Mouse (Mus musculus) lung, embryonic 16.5 days (tissue): ENCODE data around the gene Gpr155. TPM values are rescaled to one million over a fixed set of nuclear protein-coding genes. Genes with fewer than 3 reads are reported as not detected.
A peak's percentile ranks its signal among the peaks of the same experiment; 100 is the strongest.

Experiments
- ATAC-seq: fragments of 200-750 bp; cut with Nextera tagmentation; 2 replicates; pipeline ENCODE4 v1.8.0; 2017; ENCODE audit warnings: low read depth, mild to moderate bottlenecking, moderate library complexity
- H3K27ac ChIP-seq: fragments of 300-500 bp; sonication (generic); 2 replicates; pipeline ENCODE4 v1.5.1; 2014; ENCODE audit warnings: mild to moderate bottlenecking, control low read depth, low read length
- H3K27me3 ChIP-seq: fragments of 300-500 bp; sonication (generic); 2 replicates; pipeline ENCODE4 v1.6.1; 2014; ENCODE audit warnings: low read depth, low read length, mixed read lengths; ENCODE audit not compliant: control insufficient read depth, insufficient read depth
- H3K36me3 ChIP-seq: fragments of 300-500 bp; sonication (generic); 2 replicates; pipeline ENCODE4 v1.6.1; 2014; ENCODE audit warnings: low read length; ENCODE audit not compliant: control insufficient read depth, insufficient read depth
- H3K4me1 ChIP-seq: fragments of 300-500 bp; sonication (generic); replicated peaks from 2 replicates; pipeline ENCODE4 v1.6.1; 2014; ENCODE audit warnings: low read length, mixed read lengths; ENCODE audit not compliant: control insufficient read depth, insufficient read depth
- H3K4me2 ChIP-seq: fragments of 300-500 bp; sonication (generic); 2 replicates; pipeline ENCODE4 v1.6.1; 2014; ENCODE audit warnings: low read depth, low read length, control low read depth
- H3K4me3 ChIP-seq: fragments of 300-500 bp; sonication (generic); 2 replicates; pipeline ENCODE4 v1.5.1; 2014; ENCODE audit warnings: mild to moderate bottlenecking, low read length, control low read depth
- H3K9ac ChIP-seq: fragments of 300-500 bp; sonication (generic); 2 replicates; pipeline ENCODE4 v1.6.1; 2014; ENCODE audit warnings: low read length, control low read depth
- H3K9me3 ChIP-seq: fragments of 300-500 bp; sonication (generic); 2 replicates; pipeline ENCODE4 v1.6.1; 2016; ENCODE audit warnings: low read length; ENCODE audit not compliant: control insufficient read depth
- WGBS: fragments of 180-500 bp; shearing (Covaris S2); extraction: QIAGEN DNeasy Blood & Tissue Kit; methylation state at CpG from one replicate; pipeline ENCODE4 v1.1.7; 2014; 5-methylcytosine and 5-hydroxymethylcytosine counted together
- polyA plus RNA-seq: library from polyadenylated mRNA; unstranded; fragments of >200 nt; fragmentation: Nextera tagmentation; extraction: Ambion mirVana; gene quantifications from 2 replicates; pipeline ENCODE4 v1.2.1, GENCODE M21; 2015

Gene Gpr155
- polyA plus RNA-seq, 1 experiment from 2014 or later = 6.3 TPM

DNA sequence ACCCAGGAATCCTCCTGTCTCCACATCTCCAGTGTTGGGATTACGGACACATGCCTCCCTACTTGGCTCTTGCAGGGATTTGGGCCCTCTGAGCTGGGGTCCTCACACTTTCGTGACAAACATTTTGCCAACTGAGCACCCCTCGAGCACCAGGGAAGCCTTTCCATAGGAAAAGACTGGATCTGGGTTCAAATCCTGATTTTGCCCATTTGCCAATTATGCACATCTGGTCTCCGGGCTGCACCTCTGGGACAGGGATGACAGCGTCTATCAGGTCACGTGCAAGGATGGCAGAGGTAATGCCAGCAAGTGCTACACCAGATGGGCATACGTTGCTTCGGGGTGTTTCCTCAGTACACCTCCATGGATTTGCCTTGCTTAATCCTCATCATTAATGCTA, 23.7 kb upstream of the Gpr155 start:
- Histone ChIP-seq H3K27ac (no peak overlapping the region), H3K4me1 (no peaks in the 10 kb centered on the region), H3K36me3 (no peaks in the 10 kb centered on the region), H3K4me2 (no peak overlapping the region), H3K9me3 (no peaks in the 10 kb centered on the region), H3K9ac (no peak overlapping the region), H3K27me3 (no peaks in the 10 kb centered on the region), H3K4me3 (no peak overlapping the region)
- no peak for ATAC-seq
- 91% methylated on average over 8 of the region's 8 CpGs for WGBS

- Histone ChIP-seq H3K4me1 (no peaks in the 10 kb centered on the region), H3K9me3 (no peaks in the 10 kb centered on the region), H3K4me3 (no peak overlapping the region), H3K36me3 (no peaks in the 10 kb centered on the region), H3K27me3 (no peaks in the 10 kb centered on the region), H3K4me2 (no peak overlapping the region), H3K9ac (no peak overlapping the region), H3K27ac (no peak overlapping the region)
- peak; percentile 41; the same call in 1 of the 2 replicates for ATAC-seq
- WGBS = 43% methylated on average over 4 of the region's 4 CpGs
Measured at GRCm38 (mm10) chr2:73407662-73408061, 21.3 kb upstream of the Gpr155 start.

- Histone ChIP-seq H3K27me3 (no peaks in the 10 kb centered on the region), H3K9me3 (no peaks in the 10 kb centered on the region), H3K4me3 (no peak overlapping the region), H3K27ac (no peak overlapping the region), H3K4me2 (no peak overlapping the region), H3K9ac (no peak overlapping the region), H3K4me1 (no peaks in the 10 kb centered on the region), H3K36me3 (no peaks in the 10 kb centered on the region)
- ATAC-seq = no peak
- WGBS = 81% methylated on average over 9 of the region's 9 CpGs
Measured at GRCm38 (mm10) chr2:73406336-73406915, 20.1 kb upstream of the Gpr155 start.

DNA sequence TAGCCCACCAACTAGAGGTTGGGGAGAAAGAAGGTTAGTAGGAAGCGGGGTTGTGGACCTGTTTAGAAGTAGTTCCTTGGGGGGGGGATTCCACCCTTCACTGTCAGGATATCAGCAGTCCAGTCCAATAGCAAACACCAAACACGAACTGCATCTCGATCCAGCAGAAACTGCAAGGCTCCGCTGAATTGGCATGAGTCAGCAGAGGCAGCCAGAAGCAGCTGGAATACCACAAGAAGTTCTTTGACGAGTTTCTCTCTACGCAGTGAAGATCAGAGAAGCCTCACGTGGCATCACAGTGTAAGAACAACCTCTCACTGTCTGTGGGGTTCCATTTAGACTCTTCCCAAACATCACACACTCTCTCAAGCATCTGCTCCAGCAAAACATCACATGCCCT, 18.6 kb upstream of the Gpr155 start:
- no peak overlapping the region for H3K4me2 ChIP-seq

GRCm38 (mm10) chr2:73404442-73404841, 18.1 kb upstream of the Gpr155 start:
- no peaks in the 10 kb centered on the region for H3K9me3 ChIP-seq
- no peak overlapping the region for H3K27ac ChIP-seq
- 83% methylated on average over 9 of the region's 9 CpGs for WGBS
- H3K36me3 ChIP-seq = no peaks in the 10 kb centered on the region
- H3K27me3 ChIP-seq = no peaks in the 10 kb centered on the region
- no peak overlapping the region for H3K4me2 ChIP-seq
- no peaks in the 10 kb centered on the region for H3K4me1 ChIP-seq
- no peak overlapping the region for H3K4me3 ChIP-seq
- no peak for ATAC-seq
- no peak overlapping the region for H3K9ac ChIP-seq

More for the DNA sequence above, 18.6 kb upstream of the Gpr155 start:
- Histone ChIP-seq H3K9ac (no peak overlapping the region), H3K4me3 (no peak overlapping the region), H3K27ac (no peak overlapping the region), H3K27me3 (no peaks in the 10 kb centered on the region), H3K36me3 (no peaks in the 10 kb centered on the region), H3K4me1 (no peaks in the 10 kb centered on the region), H3K9me3 (no peaks in the 10 kb centered on the region)
- 81% methylated on average over 7 of the region's 7 CpGs for WGBS
- no peak for ATAC-seq

GRCm38 (mm10) chr2:73403385-73404013, 17.1 kb upstream of the Gpr155 start:
- Histone ChIP-seq H3K36me3 (no peaks in the 10 kb centered on the region), H3K9me3 (no peaks in the 10 kb centered on the region), H3K4me3 (no peak overlapping the region), H3K4me2 (no peak overlapping the region), H3K4me1 (no peaks in the 10 kb centered on the region), H3K27ac (no peak overlapping the region), H3K9ac (no peak overlapping the region), H3K27me3 (no peaks in the 10 kb centered on the region)
- ATAC-seq = no peak
- 66% methylated on average over 15 of the region's 15 CpGs for WGBS

GRCm38 (mm10) chr2:73401689-73402088, 15.3 kb upstream of the Gpr155 start:
- Histone ChIP-seq H3K4me1 (no peaks in the 10 kb centered on the region), H3K4me2 (no peak overlapping the region), H3K27ac (no peak overlapping the region), H3K9me3 (no peaks in the 10 kb centered on the region; the same call in 1 of the 2 replicates), H3K4me3 (no peak overlapping the region), H3K27me3 (no peaks in the 10 kb centered on the region), H3K36me3 (no peaks in the 10 kb centered on the region), H3K9ac (no peak overlapping the region)
- no peak for ATAC-seq
- WGBS = 39% methylated on average over 1 of the region's 1 CpGs

GRCm38 (mm10) chr2:73397476-73397875, 11.1 kb upstream of the Gpr155 start:
- H3K36me3 ChIP-seq = no peaks in the 10 kb centered on the region
- no peak overlapping the region for H3K4me3 ChIP-seq
- H3K4me2 ChIP-seq = no peak overlapping the region
- H3K9ac ChIP-seq = no peak overlapping the region
- no peaks in the 10 kb centered on the region for H3K27me3 ChIP-seq
- H3K4me1 ChIP-seq = no peaks in the 10 kb centered on the region
- 86% methylated on average over 2 of the region's 2 CpGs for WGBS
- H3K27ac ChIP-seq = no peak overlapping the region
- H3K9me3 ChIP-seq = no peaks in the 10 kb centered on the region; the same call in 1 of the 2 replicates
- ATAC-seq = no peak

GRCm38 (mm10) chr2:73396828-73397325, 10.5 kb upstream of the Gpr155 start:
- Histone ChIP-seq H3K27ac (no peak overlapping the region), H3K4me3 (no peak overlapping the region), H3K4me1 (no peaks in the 10 kb centered on the region), H3K27me3 (no peaks in the 10 kb centered on the region), H3K36me3 (no peaks in the 10 kb centered on the region), H3K4me2 (no peak overlapping the region), H3K9ac (no peak overlapping the region), H3K9me3 (no peaks in the 10 kb centered on the region; the same call in 1 of the 2 replicates)
- 83% methylated on average over 3 of the region's 3 CpGs for WGBS
- no peak for ATAC-seq
